Mouse (Mus musculus): Measurements from ENCODE around the gene Hist1h3b. TPM values are rescaled to one million over a fixed set of nuclear protein-coding genes. Genes with fewer than 3 reads are reported as not detected.
A peak's percentile ranks its signal among the peaks of the same experiment; 100 is the strongest.
"Not testable (repeated sequence)": the region's sequence is repeated elsewhere in the genome, so short reads cannot be mapped to it uniquely, and the experiment has no call there.

Gene Hist1h3b
- total and polyA plus RNA-seq, 2 experiments from 2014 or later: 0.67 to 254 TPM

DNA sequence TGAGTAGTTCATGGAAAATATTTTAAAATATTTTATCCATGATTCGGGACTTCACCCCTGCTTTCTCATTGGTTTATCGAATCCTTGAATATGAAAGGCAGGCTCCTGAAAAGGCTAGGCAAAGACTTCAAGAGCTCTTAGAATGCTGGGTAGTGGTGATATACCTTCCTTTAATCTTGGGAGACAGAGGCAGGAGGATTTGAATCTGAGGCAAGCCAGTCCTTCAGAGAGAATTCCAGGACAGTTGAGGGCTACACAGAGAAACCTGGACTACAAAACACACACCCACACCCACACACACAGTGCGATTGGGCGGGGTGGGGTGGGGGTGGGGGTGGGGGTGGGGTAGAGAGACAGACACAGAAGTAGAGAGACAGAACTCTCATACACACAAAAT, 4.2 kb upstream of the Hist1h3b start:
- H3K4me2 ChIP-seq (ENCODE audit: low read depth): no peak overlapping the region
- H3K4me3 ChIP-seq (ENCODE audit: low read depth, low read length): no peak overlapping the region
- H3K36me3 ChIP-seq (ENCODE audit: insufficient read depth): no peaks in the 10 kb centered on the region
- TF ChIP-seq CTCF (IDR thresholded peaks at IDR 0.05; ENCODE audit: low read depth): no peak
- under 1% methylated on average over 4 of the region's 4 CpGs for WGBS
- H3K27ac ChIP-seq (ENCODE audit: low read depth, low read length): no peak overlapping the region
- H3K9me3 ChIP-seq (ENCODE audit: low read length): no peaks in the 10 kb centered on the region
- H3K9ac ChIP-seq: no peak overlapping the region
- ATAC-seq (no peak), DNase-seq (no peak)
- no peaks in the 10 kb centered on the region for H3K27me3 ChIP-seq (ENCODE audit: insufficient read depth, low read length)
- no peaks in the 10 kb centered on the region for H3K4me1 ChIP-seq (ENCODE audit: insufficient read depth)

DNA sequence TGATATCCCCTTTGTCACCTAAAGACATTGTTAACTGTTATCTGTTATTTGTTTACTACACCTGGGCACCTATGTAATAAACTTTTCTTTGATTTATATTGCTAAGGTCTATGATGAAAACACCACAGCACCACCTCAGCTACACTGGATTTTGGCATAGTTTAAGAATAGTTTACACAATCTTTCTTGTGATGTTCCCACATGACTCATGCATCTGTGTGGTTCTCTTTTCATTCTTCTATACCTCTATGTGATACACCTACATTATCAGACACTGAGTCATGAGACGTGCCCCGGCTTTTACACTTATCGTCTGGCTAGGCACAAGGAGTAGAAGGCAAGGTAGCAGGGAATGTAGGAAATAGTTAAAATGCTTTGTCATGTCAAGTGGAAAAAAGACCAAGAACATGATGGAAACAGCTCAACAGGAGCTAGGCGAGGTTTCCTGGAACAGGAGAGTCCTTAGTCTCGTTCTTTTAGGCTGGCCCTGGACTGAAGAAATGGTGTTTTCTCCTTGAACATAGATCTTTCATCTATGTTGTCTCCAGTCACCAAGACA, 2.4 kb upstream of the Hist1h3b start:
- H3K4me1 ChIP-seq (ENCODE audit: insufficient read depth): no peaks in the 10 kb centered on the region
- no peak overlapping the region for H3K4me2 ChIP-seq (ENCODE audit: low read depth)
- no peak overlapping the region for H3K9ac ChIP-seq
- TF ChIP-seq CTCF (IDR thresholded peaks at IDR 0.05; ENCODE audit: low read depth): no peak
- DNase-seq (no peak), ATAC-seq (no peak)
- H3K4me3 ChIP-seq (ENCODE audit: low read depth, low read length): no peak overlapping the region
- H3K36me3 ChIP-seq (ENCODE audit: insufficient read depth): no peaks in the 10 kb centered on the region
- H3K27ac ChIP-seq (ENCODE audit: low read depth, low read length): peak overlapping the region; percentile 69
- 95% methylated on average over 5 of the region's 5 CpGs for WGBS
- no peaks in the 10 kb centered on the region for H3K27me3 ChIP-seq (ENCODE audit: insufficient read depth, low read length)
- H3K9me3 ChIP-seq (ENCODE audit: low read length): no peaks in the 10 kb centered on the region

DNA sequence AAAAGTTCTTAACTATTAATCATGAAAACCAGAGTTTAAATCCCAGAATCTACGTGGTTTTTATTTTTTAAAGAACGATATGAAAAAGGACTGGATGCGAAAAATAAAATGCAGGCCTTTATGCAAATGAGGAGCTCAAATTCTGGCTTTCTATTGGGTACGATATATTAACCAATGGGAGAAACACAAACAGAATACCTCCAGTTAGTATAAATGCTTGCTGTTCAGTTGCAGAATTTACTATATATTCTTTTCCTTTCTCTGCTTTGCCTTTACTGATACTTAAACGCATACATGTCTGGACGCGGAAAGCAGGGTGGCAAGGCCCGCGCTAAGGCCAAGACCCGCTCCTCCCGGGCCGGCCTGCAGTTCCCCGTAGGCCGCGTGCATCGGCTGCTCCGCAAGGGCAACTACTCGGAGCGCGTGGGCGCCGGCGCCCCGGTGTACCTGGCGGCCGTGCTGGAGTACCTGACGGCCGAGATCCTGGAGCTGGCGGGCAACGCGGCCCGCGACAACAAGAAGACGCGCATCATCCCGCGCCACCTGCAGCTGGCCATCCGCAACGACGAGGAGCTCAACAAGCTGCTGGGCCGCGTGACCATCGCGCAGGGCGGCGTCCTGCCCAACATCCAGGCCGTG, 1.1 kb upstream of the Hist1h3b start, which contains the start of gene Hist1h2ab:
TSS of gene Hist1h2ab (plus strand) at position 288 of the 639 bp plus-strand sequence.
- DNase-seq: peak; percentile 80
- not testable (repeated sequence) for H3K9me3 ChIP-seq (ENCODE audit: low read length); H3K27me3 ChIP-seq (ENCODE audit: insufficient read depth, low read length); H3K36me3 ChIP-seq (ENCODE audit: insufficient read depth); H3K4me1 ChIP-seq (ENCODE audit: insufficient read depth)
- Histone ChIP-seq H3K27ac (ENCODE audit: low read depth, low read length) (peak within 1 kb of the TSS; percentile 93), H3K9ac (peak within 1 kb of the TSS; percentile 62), H3K4me3 (ENCODE audit: low read depth, low read length) (peak within 1 kb of the TSS; percentile 40), H3K4me2 (ENCODE audit: low read depth) (peak within 1 kb of the TSS; percentile 69)
- ATAC-seq: peak; percentile 57
- TF ChIP-seq CTCF (IDR thresholded peaks at IDR 0.05; ENCODE audit: low read depth): 0 out of 2 replicates have a peak, but pooled peaks have one; percentile 15
- under 1% methylated on average over 26 of the region's 47 CpGs for WGBS

DNA sequence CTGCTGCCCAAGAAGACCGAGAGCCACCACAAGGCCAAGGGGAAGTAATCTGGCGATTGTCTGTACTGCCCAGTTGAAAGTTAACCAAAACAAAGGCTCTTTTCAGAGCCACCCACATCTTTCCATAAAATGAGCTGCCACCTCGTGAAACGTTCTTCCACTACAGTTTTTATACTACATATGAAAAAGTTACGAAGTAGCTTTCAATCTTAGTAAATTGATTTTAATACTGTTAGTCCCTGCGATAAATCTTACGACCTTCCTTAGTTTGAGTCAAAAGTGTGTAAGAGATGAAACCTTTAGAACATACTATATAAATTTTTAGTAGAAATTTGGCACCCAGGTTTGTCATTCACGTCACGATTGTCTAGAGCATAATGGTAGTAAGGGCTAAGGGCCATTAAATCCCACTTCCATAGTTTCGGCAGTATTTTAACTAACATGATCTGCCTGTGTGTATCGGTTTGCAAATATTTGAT, 550 bp upstream of the Hist1h3b start:
- H3K27ac ChIP-seq (ENCODE audit: low read depth, low read length): peak overlapping the region; percentile 93
- H3K9ac ChIP-seq: peak overlapping the region; percentile 62; the same call in 1 of the 2 replicates
- H3K36me3 ChIP-seq (ENCODE audit: insufficient read depth): no peaks in the 10 kb centered on the region
- no peaks in the 10 kb centered on the region for H3K27me3 ChIP-seq (ENCODE audit: insufficient read depth, low read length)
- H3K9me3 ChIP-seq (ENCODE audit: low read length): no peaks in the 10 kb centered on the region
- ATAC-seq (no peak), DNase-seq (peak; percentile 33)
- H3K4me1 ChIP-seq (ENCODE audit: insufficient read depth): no peaks in the 10 kb centered on the region
- H3K4me3 ChIP-seq (ENCODE audit: low read depth, low read length): peak overlapping the region; percentile 40
- H3K4me2 ChIP-seq (ENCODE audit: low read depth): peak overlapping the region; percentile 69
- no peak for TF ChIP-seq CTCF (IDR thresholded peaks at IDR 0.05; ENCODE audit: low read depth)
- WGBS: 1% methylated on average over 11 of the region's 11 CpGs

DNA sequence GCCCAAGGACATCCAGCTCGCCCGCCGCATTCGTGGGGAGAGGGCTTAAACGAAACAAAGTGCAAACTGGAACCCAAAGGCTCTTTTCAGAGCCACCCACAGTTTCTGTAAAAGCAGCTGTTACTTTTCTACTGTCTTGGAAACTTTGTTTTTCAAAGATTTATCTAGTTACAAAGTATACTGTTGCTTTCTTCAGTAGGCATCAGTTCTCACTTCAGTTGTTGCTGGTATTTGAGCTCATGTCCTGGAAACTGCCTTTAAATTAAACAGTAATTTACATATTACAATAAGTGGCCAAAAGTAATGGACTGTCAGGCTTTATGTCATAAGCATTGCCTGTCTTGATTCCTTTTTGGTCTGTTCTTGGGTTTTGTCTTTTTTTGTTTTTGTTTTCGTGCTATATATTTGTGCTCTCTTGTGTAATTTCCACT, 690 bp downstream of the Hist1h3b start:
- H3K9ac ChIP-seq: no peak overlapping the region
- H3K4me3 ChIP-seq (ENCODE audit: low read depth, low read length): no peak overlapping the region

DNA sequence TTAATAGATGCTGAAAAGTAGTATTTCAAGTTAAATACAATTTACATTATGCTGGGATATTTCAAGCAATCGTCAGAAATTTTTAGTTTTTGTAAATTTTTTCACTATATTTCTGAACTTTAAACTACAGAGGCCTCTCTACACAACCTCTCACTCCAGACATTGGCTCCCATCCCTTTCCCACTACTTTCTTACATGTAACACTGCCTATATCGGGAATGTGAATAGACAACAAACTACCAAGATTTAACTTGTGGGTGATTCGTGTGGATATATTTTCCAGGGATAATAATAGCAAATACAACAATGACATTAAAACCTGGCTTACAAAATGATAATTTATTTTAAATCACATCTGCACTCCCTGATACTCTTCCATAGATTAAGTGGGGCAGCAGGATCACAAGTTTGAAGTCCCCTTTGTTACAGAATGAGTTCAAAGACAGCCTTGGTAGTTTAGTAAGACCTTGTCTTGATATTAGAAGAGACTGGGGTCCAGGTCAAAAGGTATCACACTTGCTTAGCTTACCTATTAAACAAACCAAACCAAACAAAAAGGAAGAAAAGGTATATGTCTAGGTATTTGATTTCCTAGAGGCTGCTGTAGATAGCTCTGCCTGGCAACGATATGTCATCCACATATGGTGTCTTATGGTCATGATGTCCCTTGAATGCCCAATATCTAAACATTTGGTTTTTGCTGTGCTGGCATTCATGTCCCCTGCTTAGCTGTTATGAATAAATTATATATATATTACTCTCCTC, 1.4 kb downstream of the Hist1h3b start:
- ATAC-seq (no peak), DNase-seq (no peak)
- WGBS: 48% methylated on average over 4 of the region's 4 CpGs
- H3K27ac ChIP-seq (ENCODE audit: low read depth, low read length): no peak overlapping the region
- no peak overlapping the region for H3K4me2 ChIP-seq (ENCODE audit: low read depth)
- H3K4me3 ChIP-seq (ENCODE audit: low read depth, low read length): no peak overlapping the region
- no peak for TF ChIP-seq CTCF (IDR thresholded peaks at IDR 0.05; ENCODE audit: low read depth)
- H3K9me3 ChIP-seq (ENCODE audit: low read length): no peaks in the 10 kb centered on the region
- no peaks in the 10 kb centered on the region for H3K4me1 ChIP-seq (ENCODE audit: insufficient read depth)
- no peaks in the 10 kb centered on the region for H3K27me3 ChIP-seq (ENCODE audit: insufficient read depth, low read length)
- no peak overlapping the region for H3K9ac ChIP-seq
- no peaks in the 10 kb centered on the region for H3K36me3 ChIP-seq (ENCODE audit: insufficient read depth)

More for the DNA sequence above, 690 bp downstream of the Hist1h3b start:
- 1% methylated on average over 6 of the region's 6 CpGs for WGBS
- DNase-seq (no peak), ATAC-seq (no peak)
- no peaks in the 10 kb centered on the region for H3K27me3 ChIP-seq (ENCODE audit: insufficient read depth, low read length)
- no peak for TF ChIP-seq CTCF (IDR thresholded peaks at IDR 0.05; ENCODE audit: low read depth)
- H3K4me2 ChIP-seq (ENCODE audit: low read depth): peak overlapping the region; percentile 69
- no peaks in the 10 kb centered on the region for H3K4me1 ChIP-seq (ENCODE audit: insufficient read depth)
- no peak overlapping the region for H3K27ac ChIP-seq (ENCODE audit: low read depth, low read length)
- H3K36me3 ChIP-seq (ENCODE audit: insufficient read depth): no peaks in the 10 kb centered on the region
- no peaks in the 10 kb centered on the region for H3K9me3 ChIP-seq (ENCODE audit: low read length)

DNA sequence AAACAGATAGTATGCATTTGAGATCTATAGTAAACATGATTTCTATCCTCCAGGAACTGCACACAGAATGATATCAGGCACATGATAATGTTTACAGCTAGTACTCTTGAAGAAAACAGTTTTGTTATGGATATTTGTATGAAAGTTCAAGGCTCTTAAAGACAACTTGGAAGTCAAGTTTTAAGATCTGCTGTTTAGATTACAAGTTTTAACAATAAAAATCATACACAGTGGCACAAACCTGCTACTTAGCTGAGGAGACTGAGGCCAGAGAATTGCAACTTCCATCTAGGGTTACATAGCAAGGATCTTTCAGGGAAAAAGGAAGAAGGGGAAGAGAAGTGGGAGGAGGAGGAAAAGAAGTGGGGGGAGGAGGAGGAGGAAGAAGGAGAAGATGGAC, 2.9 kb downstream of the Hist1h3b start:
- DNase-seq (no peak), ATAC-seq (no peak)
- TF ChIP-seq CTCF (IDR thresholded peaks at IDR 0.05; ENCODE audit: low read depth): no peak
- H3K27me3 ChIP-seq (ENCODE audit: insufficient read depth, low read length): no peaks in the 10 kb centered on the region
- no peak overlapping the region for H3K4me3 ChIP-seq (ENCODE audit: low read depth, low read length)
- no peak overlapping the region for H3K9ac ChIP-seq
- no peaks in the 10 kb centered on the region for H3K9me3 ChIP-seq (ENCODE audit: low read length)
- 0 out of 2 replicates have a peak, but pooled peaks cover under 1% of the 10 kb centered on the region for H3K4me1 ChIP-seq (ENCODE audit: insufficient read depth)
- no peaks in the 10 kb centered on the region for H3K36me3 ChIP-seq (ENCODE audit: insufficient read depth)
- no peak overlapping the region for H3K27ac ChIP-seq (ENCODE audit: low read depth, low read length)
- no peak overlapping the region for H3K4me2 ChIP-seq (ENCODE audit: low read depth)
